Mouse (Mus musculus) small intestine, adult 2 months (tissue): ENCODE measurements around the gene Lrch3.

Source experiments
- CTCF ChIP-seq: fragments of 200-500 bp; IDR thresholded peaks from 2 replicates; pipeline ENCODE4 v1.5.1; 2012; ENCODE audit warnings: low read depth, mild to moderate bottlenecking, control low read depth, inconsistent platforms, low read length, moderate library complexity, mixed read lengths; ENCODE audit not compliant: insufficient replicate concordance, insufficient read length; ENCODE audit errors: extremely low read depth
- POLR2A ChIP-seq: fragments of 200-500 bp; IDR thresholded peaks from 2 replicates; pipeline ENCODE4 v1.6.1; 2012; ENCODE audit warnings: low read depth, mild to moderate bottlenecking, control low read depth, inconsistent platforms, low read length, moderate library complexity

- no peak for TF ChIP-seq POLR2A
- TF ChIP-seq CTCF: no peak
These were observed 28.8 kb downstream of the Lrch3 start for GRCm38 (mm10) chr16:32942694-32943093.
